Mouse (Mus musculus) hindbrain, embryonic 14.5 days (tissue): ENCODE measurements at regions not wholly inside any gene's neighbourhood (a gene's known extent, or its start where the extent isn't known, plus 50 kb on each side); places are given as distances from the start of the nearest gene placed in this dataset.

ENCODE experiments used
- ATAC-seq: fragments of 200-750 bp; cut with Nextera tagmentation; 2 replicates; pipeline ENCODE4 v1.8.0; 2017; ENCODE audit warnings: moderate number of reproducible peaks, mild to moderate bottlenecking, moderate TSS enrichment, moderate library complexity; ENCODE audit not compliant: low FRiP score
- DNase-seq: peaks from one replicate; pipeline ENCODE4 v3.0.0-alpha.2; 2015; ENCODE audit warnings: low spot score
- H3K27ac ChIP-seq: fragments of 300-500 bp; sonication (generic); 2 replicates; pipeline ENCODE4 v1.5.1; 2014; ENCODE audit warnings: mild to moderate bottlenecking, moderate library complexity
- H3K27me3 ChIP-seq: fragments of 300-500 bp; sonication (generic); 2 replicates; pipeline ENCODE4 v1.6.1; 2014; ENCODE audit warnings: mild to moderate bottlenecking, low read length, mixed read lengths; ENCODE audit not compliant: control insufficient read depth, insufficient read depth
- H3K36me3 ChIP-seq: fragments of 300-500 bp; sonication (generic); replicated peaks from 2 replicates; pipeline ENCODE4 v1.6.1; 2014; ENCODE audit not compliant: control insufficient read depth, insufficient read depth
- H3K4me1 ChIP-seq: fragments of 300-500 bp; sonication (generic); replicated peaks from 2 replicates; pipeline ENCODE4 v1.6.1; 2014; ENCODE audit warnings: antibody characterized with exemption, low read length, mixed read lengths; ENCODE audit not compliant: control insufficient read depth, insufficient read depth
- H3K4me2 ChIP-seq: fragments of 300-500 bp; sonication (generic); replicated peaks from 2 replicates; pipeline ENCODE4 v1.6.1; 2014; ENCODE audit warnings: mild to moderate bottlenecking, moderate library complexity
- H3K4me3 ChIP-seq: fragments of 300-500 bp; sonication (generic); replicated peaks from 2 replicates; pipeline ENCODE4 v1.5.1; 2014; ENCODE audit warnings: mild to moderate bottlenecking, low read length
- H3K9ac ChIP-seq: fragments of 300-500 bp; sonication (generic); 2 replicates; pipeline ENCODE4 v1.6.1; 2014
- H3K9me3 ChIP-seq: fragments of 300-500 bp; sonication (generic); 2 replicates; pipeline ENCODE4 v1.6.1; 2016; ENCODE audit warnings: low read length; ENCODE audit not compliant: control insufficient read depth
- WGBS: fragments of 180-500 bp; shearing (Covaris S2); extraction: QIAGEN DNeasy Blood & Tissue Kit; methylation state at CpG from one replicate; pipeline ENCODE4 v1.1.7; 2014; 5-methylcytosine and 5-hydroxymethylcytosine counted together

DNA sequence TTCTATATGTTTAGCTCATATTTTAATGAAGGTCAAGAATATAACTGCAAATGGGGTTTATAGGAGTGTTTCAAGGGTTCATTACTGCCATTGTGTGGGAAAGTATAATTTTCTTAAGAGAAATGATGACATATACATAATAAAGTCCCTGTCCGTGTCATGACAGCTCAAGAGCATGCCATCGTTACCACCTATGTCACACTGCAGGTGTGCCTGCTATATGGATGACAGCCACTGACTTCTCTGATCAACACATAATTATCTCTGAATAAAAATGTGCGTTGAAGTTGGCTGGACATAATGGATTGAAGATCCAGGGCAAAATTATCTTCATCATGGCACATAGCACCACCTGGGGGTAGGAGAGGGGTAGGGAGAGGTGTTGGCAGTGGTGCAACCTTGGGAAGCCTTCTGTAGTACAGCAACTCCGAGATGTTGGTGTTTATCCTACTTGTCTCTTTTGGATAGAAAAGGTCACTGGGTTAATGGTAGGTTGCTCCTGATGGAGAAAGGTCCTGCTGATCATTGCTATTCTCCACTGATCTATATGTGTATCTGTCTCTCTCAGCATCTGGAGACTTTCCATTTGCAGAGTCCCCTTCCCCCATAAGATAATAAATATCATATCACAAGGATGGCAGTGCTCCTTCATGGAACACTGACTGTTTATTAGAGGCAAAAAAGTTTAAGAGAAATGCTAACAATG is 291.4 kb downstream of the Tfec start:
- Histone ChIP-seq H3K9me3 (no peaks in the 10 kb centered on the region), H3K27ac (no peak overlapping the region), H3K4me1 (no peaks in the 10 kb centered on the region), H3K4me2 (no peak overlapping the region), H3K9ac (no peak overlapping the region), H3K27me3 (no peaks in the 10 kb centered on the region), H3K36me3 (no peaks in the 10 kb centered on the region), H3K4me3 (no peak overlapping the region)
- ATAC-seq (peak; percentile 62), DNase-seq (no peak)
- WGBS, result 49% methylated on average over 4 of the region's 4 CpGs

DNA sequence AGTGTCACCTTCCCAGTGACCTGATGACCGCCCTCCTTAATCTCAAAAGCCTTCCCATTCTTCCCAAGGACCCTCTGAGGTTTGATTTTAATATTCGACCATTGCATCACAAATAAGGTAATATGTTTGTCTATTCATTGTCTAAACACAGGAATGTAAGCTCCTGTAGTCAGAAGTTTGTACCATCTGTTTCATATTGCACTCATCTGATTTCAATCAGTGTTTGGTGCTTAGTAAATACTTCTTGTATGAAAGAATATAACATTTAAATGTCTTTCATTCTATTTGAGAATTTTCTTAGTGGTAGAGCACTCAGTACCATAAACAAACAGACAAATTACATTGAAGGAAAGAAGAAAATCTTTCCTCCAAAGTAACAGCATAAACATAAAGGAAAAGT is 305.8 kb downstream of the Tfec start:
- no peaks in the 10 kb centered on the region for H3K9me3 ChIP-seq
- no peaks in the 10 kb centered on the region for H3K36me3 ChIP-seq
- no peak overlapping the region for H3K9ac ChIP-seq
- no peaks in the 10 kb centered on the region for H3K4me1 ChIP-seq
- no peaks in the 10 kb centered on the region for H3K27me3 ChIP-seq
- 76% methylated on average over 2 of the region's 2 CpGs for WGBS
- no peak for ATAC-seq
- no peak overlapping the region for H3K4me2 ChIP-seq
- H3K4me3 ChIP-seq, result no peak overlapping the region
- DNase-seq, result no peak
- no peak overlapping the region for H3K27ac ChIP-seq

DNA sequence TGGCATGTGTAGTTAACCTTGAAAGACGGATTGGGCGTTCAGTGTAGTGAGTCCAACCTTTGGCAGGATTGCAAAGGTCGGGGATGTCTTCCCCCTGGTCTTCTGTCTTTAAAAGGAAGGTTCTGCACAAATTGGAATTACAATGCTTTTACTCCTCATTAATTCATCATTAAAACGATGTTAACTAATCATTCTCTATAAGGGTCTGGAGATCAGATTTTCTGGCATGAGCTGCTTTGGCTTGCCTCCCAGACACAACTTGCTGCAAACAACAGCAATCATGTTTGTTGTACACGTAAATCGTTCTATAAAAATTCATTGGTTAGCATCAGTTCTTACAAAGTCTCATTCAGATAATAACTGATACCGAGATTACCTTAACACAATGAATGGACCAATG is 315.9 kb downstream of the Tfec start:
- Histone ChIP-seq H3K9ac (no peak overlapping the region), H3K27ac (no peak overlapping the region), H3K4me3 (no peak overlapping the region), H3K4me1 (no peaks in the 10 kb centered on the region), H3K36me3 (no peaks in the 10 kb centered on the region), H3K9me3 (no peaks in the 10 kb centered on the region), H3K27me3 (no peaks in the 10 kb centered on the region), H3K4me2 (no peak overlapping the region)
- 60% methylated on average over 7 of the region's 7 CpGs for WGBS
- no peak for DNase-seq
- no peak for ATAC-seq

DNA sequence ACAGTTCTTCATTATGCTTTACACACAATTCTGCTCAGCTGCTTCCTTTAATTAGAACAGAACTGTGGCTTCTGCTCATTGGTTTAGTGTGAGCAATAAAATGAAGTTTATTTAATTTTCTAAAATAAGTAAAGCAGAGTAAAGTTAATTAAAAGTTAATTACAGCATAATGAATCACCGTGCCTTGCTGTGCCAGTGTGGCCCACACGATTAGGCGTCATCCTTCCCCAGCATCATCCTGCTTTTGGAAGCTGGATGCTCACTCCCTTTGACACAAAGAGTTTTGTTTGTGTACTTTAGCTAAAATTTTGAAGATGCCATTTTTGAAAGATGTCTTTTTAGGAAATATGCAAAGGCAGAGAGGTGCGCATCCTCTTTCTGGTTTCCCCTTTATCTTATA is 316.4 kb downstream of the Tfec start:
- H3K27me3 ChIP-seq, result no peaks in the 10 kb centered on the region
- no peak overlapping the region for H3K27ac ChIP-seq
- no peaks in the 10 kb centered on the region for H3K9me3 ChIP-seq
- H3K4me3 ChIP-seq, result no peak overlapping the region
- H3K4me1 ChIP-seq, result no peaks in the 10 kb centered on the region
- no peak overlapping the region for H3K9ac ChIP-seq
- no peak; the same call in 1 of the 2 replicates for ATAC-seq
- H3K4me2 ChIP-seq, result no peak overlapping the region
- 75% methylated on average over 4 of the region's 4 CpGs for WGBS
- no peak for DNase-seq
- H3K36me3 ChIP-seq, result no peaks in the 10 kb centered on the region

DNA sequence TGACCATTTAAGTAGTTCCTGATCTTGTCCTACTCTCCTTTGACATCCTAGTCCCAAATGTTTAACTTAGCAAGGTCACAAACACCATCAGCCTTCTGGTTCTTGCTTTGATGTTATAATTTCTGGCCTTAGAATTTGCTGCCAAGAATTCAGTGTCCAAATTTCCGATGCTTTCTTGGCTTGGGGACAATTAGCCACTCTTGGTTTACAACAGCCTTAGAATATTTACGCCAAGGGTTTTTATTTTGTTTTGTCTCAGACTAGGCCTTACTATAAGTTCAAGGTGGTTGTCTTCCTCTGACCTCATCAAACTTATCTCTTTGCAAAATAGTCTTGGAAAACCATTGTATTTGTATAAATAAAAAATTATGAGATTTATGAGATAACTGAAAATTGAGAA is 322.4 kb downstream of the Tfec start:
- H3K9me3 ChIP-seq, result no peaks in the 10 kb centered on the region
- DNase-seq (no peak), ATAC-seq (no peak)
- no peak overlapping the region for H3K4me2 ChIP-seq
- no peak overlapping the region for H3K27ac ChIP-seq
- 91% methylated on average over 2 of the region's 2 CpGs for WGBS
- no peak overlapping the region for H3K4me3 ChIP-seq
- no peaks in the 10 kb centered on the region for H3K27me3 ChIP-seq
- no peaks in the 10 kb centered on the region for H3K36me3 ChIP-seq
- H3K9ac ChIP-seq, result no peak overlapping the region
- H3K4me1 ChIP-seq, result no peaks in the 10 kb centered on the region

DNA sequence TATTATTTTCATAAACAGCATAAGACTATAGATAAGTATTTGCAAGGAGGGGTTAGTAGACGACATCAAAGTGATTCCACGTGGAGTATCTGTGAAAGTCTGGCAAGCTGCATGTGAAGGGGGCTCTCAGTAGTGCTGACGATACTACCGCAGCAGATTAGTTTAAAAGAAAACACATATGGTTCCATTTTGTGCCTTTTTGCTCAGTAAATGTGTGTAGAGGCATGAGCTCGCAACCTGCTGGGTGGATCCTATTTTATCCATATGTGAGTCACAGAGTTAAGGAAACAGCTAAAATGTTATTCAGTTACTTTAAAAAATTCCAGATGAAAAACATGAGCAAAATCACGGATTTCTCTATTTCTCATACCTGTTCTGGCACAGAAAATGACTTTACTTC is 325.4 kb downstream of the Tfec start:
- Histone ChIP-seq H3K27me3 (no peaks in the 10 kb centered on the region), H3K9ac (no peak overlapping the region), H3K36me3 (no peaks in the 10 kb centered on the region), H3K27ac (no peak overlapping the region), H3K9me3 (no peaks in the 10 kb centered on the region), H3K4me3 (no peak overlapping the region), H3K4me1 (no peaks in the 10 kb centered on the region), H3K4me2 (no peak overlapping the region)
- 85% methylated on average over 6 of the region's 6 CpGs for WGBS
- ATAC-seq (no peak), DNase-seq (no peak)

DNA sequence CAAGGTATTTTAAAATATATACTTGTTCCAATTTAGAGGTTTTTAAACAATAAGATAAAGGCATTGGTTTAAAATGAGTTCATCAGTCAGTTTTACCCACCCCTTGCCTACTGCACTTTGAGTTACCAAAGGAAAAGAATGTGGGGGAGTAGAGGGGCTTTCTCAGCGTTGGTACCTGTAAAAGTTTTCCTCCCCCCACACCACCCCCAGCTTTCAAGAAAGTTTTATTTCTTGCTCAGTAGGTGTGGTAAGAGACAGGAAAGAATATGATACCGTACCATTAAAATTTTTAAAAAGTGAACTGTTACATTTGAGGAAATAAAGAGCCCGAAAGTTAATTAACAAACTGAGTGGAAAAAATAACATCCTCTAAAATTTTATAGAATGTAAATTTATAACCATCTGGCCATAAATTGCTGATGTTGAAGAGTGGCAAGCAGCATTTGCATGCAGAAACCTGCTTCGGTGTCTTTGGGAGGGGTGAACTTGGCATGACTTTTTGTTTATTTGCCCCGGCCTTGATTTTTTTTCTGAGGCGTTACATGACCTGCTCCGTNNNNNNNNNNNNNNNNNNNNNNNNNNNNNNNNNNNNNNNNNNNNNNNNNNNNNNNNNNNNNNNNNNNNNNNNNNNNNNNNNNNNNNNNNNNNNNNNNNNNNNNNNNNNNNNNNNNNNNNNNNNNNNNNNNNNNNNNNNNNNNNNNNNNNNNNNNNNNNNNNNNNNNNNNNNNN is 346.1 kb downstream of the Tfec start:
- Histone ChIP-seq H3K4me3 (no peak overlapping the region), H3K27me3 (no peaks in the 10 kb centered on the region), H3K9me3 (no peaks in the 10 kb centered on the region), H3K4me2 (no peak overlapping the region), H3K36me3 (no peaks in the 10 kb centered on the region), H3K9ac (no peak overlapping the region), H3K27ac (no peak overlapping the region), H3K4me1 (no peaks in the 10 kb centered on the region)
- 55% methylated on average over 7 of the region's 7 CpGs for WGBS
- DNase-seq (no peak), ATAC-seq (no peak)

DNA sequence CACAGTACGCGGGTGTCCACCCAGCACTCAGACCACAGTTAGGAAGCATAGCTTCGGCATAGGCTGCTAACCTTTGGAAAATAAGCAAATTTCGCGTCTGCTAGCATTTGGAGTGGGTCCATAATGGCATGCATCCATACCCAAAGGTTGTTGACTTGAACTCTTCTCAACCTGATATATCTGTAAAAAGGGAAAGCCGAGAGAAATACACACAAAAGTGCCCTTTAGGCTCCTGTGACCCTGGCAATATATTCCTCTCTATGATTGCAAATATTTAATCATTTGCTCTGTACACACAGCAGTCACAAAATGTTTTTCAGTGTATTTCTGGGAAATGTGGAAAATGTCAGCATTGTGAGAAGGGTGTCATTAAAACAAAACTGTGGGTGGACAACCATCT is 347.1 kb downstream of the Tfec start:
- Histone ChIP-seq H3K36me3 (no peaks in the 10 kb centered on the region), H3K4me1 (no peaks in the 10 kb centered on the region), H3K9ac (no peak overlapping the region), H3K27ac (no peak overlapping the region), H3K4me2 (no peak overlapping the region), H3K4me3 (no peak overlapping the region), H3K9me3 (no peaks in the 10 kb centered on the region), H3K27me3 (no peaks in the 10 kb centered on the region)
- ATAC-seq (no peak), DNase-seq (no peak)
- WGBS, result 89% methylated on average over 6 of the region's 6 CpGs

DNA sequence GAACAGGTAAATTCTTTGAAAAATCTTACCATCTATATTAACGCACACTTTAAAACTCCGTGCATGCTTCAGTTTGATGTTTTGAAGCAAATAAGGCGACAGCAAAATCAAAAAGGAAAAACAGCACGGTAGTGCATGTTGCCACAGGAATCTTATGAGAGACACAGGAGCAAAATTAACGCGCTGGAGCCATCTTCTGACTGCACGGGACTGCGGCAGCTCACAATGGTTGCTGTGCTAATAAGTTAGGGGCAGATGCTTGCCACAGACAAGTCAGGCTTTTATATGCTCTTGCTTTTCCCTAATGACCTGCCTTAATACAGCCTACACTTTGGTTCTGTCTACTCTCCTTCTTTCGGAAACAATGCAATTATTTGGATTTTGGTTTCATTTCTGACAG is 347.8 kb downstream of the Tfec start:
- 50% methylated on average over 9 of the region's 9 CpGs for WGBS
- no peaks in the 10 kb centered on the region for H3K4me1 ChIP-seq
- no peaks in the 10 kb centered on the region for H3K36me3 ChIP-seq
- peak overlapping the region; percentile 14 for H3K27ac ChIP-seq
- no peak overlapping the region for H3K4me3 ChIP-seq
- ATAC-seq (peak; percentile 75; the same call in 1 of the 2 replicates), DNase-seq (peak; percentile 66)
- H3K9me3 ChIP-seq, result no peaks in the 10 kb centered on the region
- no peak overlapping the region for H3K4me2 ChIP-seq
- H3K27me3 ChIP-seq, result no peaks in the 10 kb centered on the region
- no peak overlapping the region for H3K9ac ChIP-seq
